Mouse (Mus musculus) embryo, embryonic 11 days (tissue): ENCODE measurements at regions not wholly inside any gene's neighbourhood (a gene's known extent, or its start where the extent isn't known, plus 50 kb on each side); places are given as distances from the start of the nearest gene placed in this dataset.
A peak's percentile ranks its signal among the peaks of the same experiment; 100 is the strongest.

Experiments
- DNase-seq: peaks from one replicate; pipeline ENCODE4 v3.0.0-alpha.2; 2015

GRCm38 (mm10) chr2:160587015-160587835 lies 58.5 kb upstream of the Top1 start:
- no peak for DNase-seq

GRCm38 (mm10) chr2:160588401-160588800 lies 57.3 kb upstream of the Top1 start:
- DNase-seq = no peak

GRCm38 (mm10) chr2:160590209-160590910 lies 55.3 kb upstream of the Top1 start:
- no peak for DNase-seq

GRCm38 (mm10) chr2:160591446-160592180 lies 54.1 kb upstream of the Top1 start:
- DNase-seq = no peak

GRCm38 (mm10) chr2:160593035-160593434 lies 52.7 kb upstream of the Top1 start:
- peak; percentile 72 for DNase-seq
